Mouse (Mus musculus) adrenal gland, postnatal 36 days (tissue): ENCODE measurements around the gene 1520401A03Rik. TPM values are rescaled to one million over a fixed set of nuclear protein-coding genes. Genes with fewer than 3 reads are reported as not detected.
"Not testable (repeated sequence)": the region's sequence is repeated elsewhere in the genome, so short reads cannot be mapped to it uniquely, and the experiment has no call there.

Experiments used
- DNase-seq, 2 experiments: peaks; one replicate each; pipeline ENCODE4 v3.0.0; 2021; ENCODE audit warnings: mixed read lengths in 1 of 2
- long read RNA-seq, 2 experiments: library from polyadenylated mRNA; stranded (forward); transcript quantifications; one replicate each; pipeline ENCODE4 v2.0.0; 2021; ENCODE audit warnings: borderline sequencing depth in 2 of 2
- total RNA-seq, 2 experiments: library from RNA; stranded (reverse); gene quantifications; 2 replicates each; pipeline ENCODE4 v1.2.3; 2021

Gene 1520401A03Rik
- 10 to 100 TPM in 1 of 2 experiments, 1 to 10 TPM in 1; 7.7 to 23.0 TPM for total RNA-seq
- long read RNA-seq, experiment 1, partial matches to known transcripts = 4 of 13 reads
- long read RNA-seq, experiment 1, other reads (novel, unspliced or antisense) = 9 of 13 reads
- long read RNA-seq, experiment 2, partial matches to known transcripts = 5 of 15 reads
- long read RNA-seq, experiment 2, other reads (novel, unspliced or antisense) = 10 of 15 reads

- DNase-seq = peak; percentile 37 to 45
Observed at GRCm38 (mm10) chr17:23722376-23723125, at the start of gene 1520401A03Rik. 1520401A03Rik (minus strand) TSS chr17:23722783.

DNA sequence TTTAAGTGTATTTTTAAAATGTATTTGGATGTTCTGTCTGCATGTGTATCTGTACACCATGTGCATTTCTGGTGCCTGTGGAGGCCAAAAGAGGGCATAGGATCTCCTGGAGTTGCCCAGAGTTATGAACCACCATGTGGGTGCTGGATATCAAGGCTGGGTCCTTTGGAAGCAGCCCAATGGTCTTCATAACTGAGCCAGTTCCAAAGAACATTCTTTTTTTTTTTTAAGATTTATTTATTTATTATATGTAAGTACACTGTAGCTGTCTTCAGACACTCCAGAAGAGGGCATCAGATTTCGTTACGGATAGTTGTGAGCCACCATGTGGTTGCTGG lies 49.6 kb upstream of the 1520401A03Rik start:
- not testable (repeated sequence) for DNase-seq

GRCm38 (mm10) chr17:23771284-23772218 lies 49.0 kb upstream of the 1520401A03Rik start, which contains the start of gene Flywch1:
Flywch1 (minus strand) TSS chr17:23771602.
- peak; percentile 97 to 98 for DNase-seq

DNA sequence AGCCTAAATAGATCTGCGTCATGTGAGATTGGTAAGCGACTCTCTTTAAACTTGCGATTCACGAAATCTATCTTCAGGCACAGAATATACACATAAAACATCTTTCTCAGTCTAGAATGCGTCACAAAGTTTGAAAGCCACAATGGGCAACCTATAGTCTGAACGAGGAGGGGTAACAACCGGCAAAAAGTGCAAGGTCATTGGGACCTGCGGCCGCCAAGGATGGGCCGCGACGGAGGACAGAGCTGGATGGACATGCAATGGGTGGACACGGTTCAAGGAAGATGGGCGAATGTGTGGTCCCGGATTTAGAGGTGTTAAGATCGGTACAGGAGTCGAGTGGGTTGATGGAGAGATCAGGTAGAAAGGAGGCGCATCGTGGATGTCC lies 48.3 kb upstream of the 1520401A03Rik start:
- peak; percentile 42 to 47 for DNase-seq

- no peak for DNase-seq
Observed at GRCm38 (mm10) chr17:23770493-23770892, 47.9 kb upstream of the 1520401A03Rik start.

DNA sequence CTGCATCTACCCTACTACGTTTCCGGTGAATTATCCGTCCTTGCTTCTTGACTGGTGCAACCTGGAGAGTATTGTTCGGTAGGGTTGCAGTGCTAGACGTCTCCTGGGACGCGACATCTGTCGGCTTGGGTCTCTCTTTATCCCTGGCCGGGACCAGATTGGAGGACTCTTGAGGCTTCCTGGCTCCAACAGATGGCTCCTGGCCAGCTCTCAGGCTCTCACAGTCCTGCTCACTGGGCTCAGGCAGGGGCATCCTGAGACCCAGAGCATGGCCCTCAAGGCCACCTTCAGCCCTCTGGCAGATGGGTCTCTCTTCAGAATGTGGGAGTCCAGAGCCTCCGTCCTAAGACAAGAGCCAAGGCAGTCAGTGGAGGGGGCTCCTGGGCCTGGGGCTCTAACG lies 40.4 kb upstream of the 1520401A03Rik start:
- no peak for DNase-seq

GRCm38 (mm10) chr17:23761155-23761554 lies 38.6 kb upstream of the 1520401A03Rik start:
- DNase-seq = no peak

GRCm38 (mm10) chr17:23760231-23760630 lies 37.6 kb upstream of the 1520401A03Rik start:
- no peak for DNase-seq

DNA sequence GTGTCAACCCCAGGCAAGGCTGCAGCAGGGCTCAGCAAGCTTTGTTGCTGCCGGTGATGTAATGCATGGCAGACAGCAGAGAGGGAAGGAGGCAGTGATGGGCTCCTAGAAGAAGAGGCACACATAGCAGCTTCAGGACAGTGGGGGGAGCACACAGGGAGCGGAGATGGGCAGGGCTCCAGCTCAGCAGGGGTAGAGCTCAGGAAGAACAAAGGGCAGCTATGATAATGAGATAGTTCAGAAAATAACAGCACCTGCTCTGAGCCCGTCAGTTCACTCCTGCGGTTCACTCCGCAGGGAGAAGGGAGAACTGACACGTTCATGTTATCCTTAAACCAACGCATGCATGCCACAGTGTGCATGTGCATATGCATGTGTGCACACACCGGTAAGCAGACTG lies 36.2 kb upstream of the 1520401A03Rik start:
- DNase-seq = no peak

DNA sequence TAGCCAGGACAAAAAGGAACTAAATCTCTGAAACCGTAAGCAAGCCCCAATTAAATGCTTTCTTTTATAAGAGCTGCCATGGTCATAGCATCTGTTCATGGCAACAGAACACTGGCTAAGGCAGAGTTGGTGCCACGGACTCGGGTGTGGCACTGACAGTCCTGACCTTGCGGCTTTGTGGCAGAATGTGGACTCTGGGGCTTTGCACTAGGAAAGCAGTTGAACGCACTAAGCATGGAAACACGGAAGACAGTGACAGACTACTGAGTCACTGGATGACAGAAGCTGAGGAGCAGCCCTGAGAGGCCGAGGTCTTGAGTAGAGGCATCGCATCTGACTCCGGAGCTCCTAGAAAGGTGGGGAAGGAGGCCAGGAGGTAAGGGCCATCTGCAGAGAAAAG lies 35.0 kb upstream of the 1520401A03Rik start:
- no peak for DNase-seq

GRCm38 (mm10) chr17:23755689-23756088 lies 33.1 kb upstream of the 1520401A03Rik start:
- DNase-seq = peak in 1 of 2 experiments; percentile 32

DNA sequence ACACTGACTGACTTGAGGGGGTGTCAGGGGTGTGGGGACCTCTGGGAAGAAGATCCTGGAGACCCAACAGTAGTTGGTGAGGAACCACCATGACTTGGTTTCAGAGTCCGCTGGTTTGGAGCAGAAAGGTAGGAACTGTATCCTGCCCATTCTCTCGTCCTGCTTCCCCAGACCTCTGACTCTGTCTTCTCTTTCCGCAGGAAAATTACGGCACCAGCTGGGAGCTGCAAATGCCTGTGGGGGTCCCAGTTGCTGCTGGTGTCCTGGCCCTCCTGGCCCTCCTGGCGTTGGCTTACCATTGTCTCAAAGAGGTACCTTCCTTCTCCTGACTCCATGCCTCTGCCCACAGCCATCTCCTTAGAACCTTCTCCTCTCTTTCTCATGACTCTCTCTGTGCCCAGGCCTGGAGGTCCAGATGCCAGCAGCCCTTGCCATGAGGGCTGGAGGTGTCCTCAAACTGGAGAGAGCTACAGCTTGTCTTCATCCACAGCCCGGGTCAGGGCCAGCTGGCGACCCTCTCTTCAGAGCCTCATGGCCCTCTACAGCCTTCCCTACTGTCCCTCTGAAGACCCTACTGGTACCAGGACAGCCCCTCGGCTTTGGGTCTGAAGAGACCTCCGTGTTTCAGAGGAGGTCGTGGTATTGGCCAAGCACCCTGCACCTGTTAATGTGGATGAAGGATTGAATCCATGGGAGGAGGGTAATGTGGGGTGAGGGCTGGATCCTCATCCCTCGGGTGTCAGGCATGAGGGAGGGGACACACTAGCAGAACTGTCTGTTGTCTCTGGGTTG lies 27.0 kb upstream of the 1520401A03Rik start:
- DNase-seq = no peak

DNA sequence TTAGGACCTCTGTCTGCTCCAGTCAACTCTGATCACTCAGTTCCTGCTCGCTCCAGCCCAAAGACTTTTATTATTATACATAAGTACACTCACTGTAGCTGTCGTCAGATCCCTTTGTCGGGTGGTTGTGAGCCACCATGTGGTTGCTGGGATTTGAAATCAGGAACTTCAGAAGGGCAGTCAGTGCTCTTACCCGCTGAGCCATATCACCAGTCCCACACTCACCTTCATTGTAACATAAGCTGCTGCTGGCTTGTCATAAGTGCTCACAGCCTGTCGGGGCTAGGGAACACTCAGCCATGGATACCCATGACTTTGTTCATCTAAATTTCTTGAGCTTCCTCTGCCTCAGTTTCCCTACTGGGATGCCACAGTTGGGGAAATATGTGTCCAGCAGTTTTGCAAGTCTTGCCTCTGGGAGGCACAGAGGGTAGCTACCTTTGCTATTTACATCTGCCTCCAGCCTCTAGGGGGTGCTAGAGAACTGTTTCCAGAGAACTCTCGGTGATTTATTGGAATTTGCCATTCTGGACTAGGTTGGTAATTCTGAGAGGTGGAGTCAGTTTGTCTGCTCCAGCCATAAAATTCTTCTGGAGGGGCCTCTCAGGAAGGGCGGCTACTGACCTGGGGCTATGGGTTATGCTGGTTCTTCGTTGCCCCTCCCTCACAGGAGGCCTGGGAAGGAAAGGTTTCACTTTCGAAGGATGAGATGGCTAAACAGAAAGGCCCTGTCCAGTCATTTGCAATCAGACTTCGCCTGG lies 26.2 kb upstream of the 1520401A03Rik start:
- DNase-seq = peak; percentile 65 to 86

- DNase-seq = no peak
Observed at GRCm38 (mm10) chr17:23748026-23748425, 25.4 kb upstream of the 1520401A03Rik start.

DNA sequence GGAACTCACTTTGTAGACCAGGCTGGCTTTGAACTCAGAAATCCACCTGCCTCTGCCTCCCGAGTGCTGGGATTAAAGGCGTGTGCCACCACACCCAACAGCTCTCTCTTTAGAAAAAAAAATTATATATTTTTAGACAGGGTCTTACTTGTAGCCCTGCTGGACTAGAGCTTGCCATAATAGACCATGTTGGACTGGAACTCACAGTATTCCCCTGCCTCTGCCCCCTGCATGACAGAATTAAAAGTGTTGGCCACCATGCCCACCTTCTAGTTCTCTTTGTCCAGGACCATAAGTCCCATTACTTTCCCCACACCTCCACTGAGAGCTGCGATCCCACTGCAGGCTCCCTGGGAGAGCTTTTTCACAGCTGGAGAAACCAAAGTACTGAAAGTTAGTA lies 24.9 kb upstream of the 1520401A03Rik start:
- no peak for DNase-seq

DNA sequence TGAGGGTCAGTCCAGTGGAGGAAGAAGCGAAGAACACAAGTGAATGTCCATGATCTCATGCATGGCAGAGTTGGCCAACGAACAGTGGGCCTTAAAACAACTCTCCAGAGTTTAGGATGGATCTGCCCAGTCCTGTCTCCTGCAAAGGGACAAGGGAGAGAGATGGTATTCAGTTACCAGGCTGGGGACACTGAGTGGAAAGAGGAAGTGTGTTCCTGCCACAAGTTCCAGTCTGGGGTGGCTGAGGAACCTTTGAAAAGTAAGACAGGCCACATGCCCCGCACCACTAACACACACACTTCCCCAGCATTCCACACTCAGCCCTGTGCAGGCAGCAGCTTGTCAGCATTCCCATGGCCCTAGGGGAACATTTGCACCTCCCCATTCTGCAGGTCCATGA lies 24.2 kb upstream of the 1520401A03Rik start:
- no peak for DNase-seq

DNA sequence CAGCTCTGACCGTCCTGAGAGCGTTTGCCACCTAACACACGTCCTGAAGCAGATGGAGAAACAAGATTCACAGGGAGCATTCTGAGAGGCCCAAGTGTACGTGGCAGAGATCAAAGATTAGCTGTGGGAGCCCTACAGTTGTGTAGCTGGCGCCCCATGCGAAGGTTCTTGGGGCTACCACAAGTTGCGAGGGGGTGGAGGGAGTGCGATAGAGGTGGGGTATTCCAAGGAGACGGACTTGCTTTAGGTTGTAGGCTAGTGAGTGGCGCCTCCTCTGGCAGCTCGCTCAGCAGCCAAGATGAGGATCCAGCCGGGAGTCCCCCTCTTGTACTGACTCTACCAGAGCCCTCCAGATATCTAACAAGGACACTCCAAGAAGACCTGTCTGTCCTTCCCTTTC lies 23.7 kb upstream of the 1520401A03Rik start:
- DNase-seq = no peak

GRCm38 (mm10) chr17:23745301-23746251 lies 23.0 kb upstream of the 1520401A03Rik start, which contains the start of gene Kremen2:
Kremen2 (minus strand) TSS chr17:23745833.
- no peak for DNase-seq

DNA sequence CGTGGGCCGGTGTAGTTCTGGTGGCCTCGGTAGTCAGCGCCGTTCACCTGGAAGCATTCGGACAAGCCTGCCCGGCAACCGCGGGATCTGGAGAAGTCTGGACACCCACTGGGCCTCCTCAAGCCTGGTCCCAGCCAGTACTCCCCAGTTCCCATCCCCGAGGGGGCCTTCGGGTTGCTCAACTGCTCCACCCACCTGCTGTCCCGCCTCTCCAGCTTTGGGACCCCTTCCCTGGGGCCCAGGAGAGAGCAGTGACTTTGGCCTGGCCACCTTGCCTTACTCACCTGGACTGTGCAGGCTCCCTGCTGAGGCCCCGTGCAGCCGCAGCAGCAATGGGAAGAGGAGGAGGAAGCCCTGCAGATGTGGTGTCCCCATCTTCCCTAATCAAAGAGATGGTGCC lies 22.1 kb upstream of the 1520401A03Rik start:
- no peak for DNase-seq

DNA sequence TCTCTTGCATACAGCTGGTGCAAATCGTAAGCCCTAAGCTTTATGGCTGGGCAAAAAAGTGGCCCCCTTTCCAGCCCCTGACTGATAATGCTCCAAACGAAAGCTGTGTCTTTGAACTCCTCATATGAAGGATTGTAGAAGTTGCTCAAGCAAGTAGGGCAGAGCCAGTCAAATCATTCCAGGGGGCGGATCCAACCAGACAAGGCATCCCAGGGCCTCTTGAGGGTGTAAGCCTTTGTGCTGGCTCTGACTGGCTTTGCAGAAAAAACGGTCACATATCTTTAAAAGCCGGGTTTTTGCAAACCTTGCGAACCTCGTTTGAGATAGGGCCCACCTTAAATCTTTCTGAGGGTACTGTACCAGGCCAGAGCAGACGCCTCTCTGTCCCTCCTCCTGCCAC lies 21.5 kb upstream of the 1520401A03Rik start:
- DNase-seq = no peak
